Mouse (Mus musculus): Measurements from ENCODE around the gene Irf5. TPM values are rescaled to one million over a fixed set of nuclear protein-coding genes. Genes with fewer than 3 reads are reported as not detected.

Gene Irf5
- polyA plus RNA-seq (2015; fragmentation: Nextera tagmentation; extraction: Ambion mirVana) = 1.0 and 1.2 TPM in 2 replicates

- Histone ChIP-seq H3K9me3 (replicated peaks) (no peaks in the 10 kb centered on the region), H3K27ac (no peak within 1 kb of the TSS), H3K27me3 (peaks cover 74% of the 10 kb centered on the region), H3K36me3 (ENCODE audit: poor library complexity, severe bottlenecking) (no peaks in the 10 kb centered on the region), H3K4me3 (peak within 1 kb of the TSS; percentile 52), H3K4me1 (peaks cover 19% of the 10 kb centered on the region), H3K9ac (peak within 1 kb of the TSS; percentile 60), H3K4me2 (peak within 1 kb of the TSS; percentile 96)
- WGBS = under 1% methylated on average over 79 of the region's 96 CpGs
- ATAC-seq = peak; percentile 59
Measured at GRCm38 (mm10) chr6:29526281-29527251, at the start of gene Irf5. TSS of gene Irf5 (plus strand) at chr6:29526625.

GRCm38 (mm10) chr6:29482691-29483090 is 43.7 kb upstream of the Irf5 start:
- no peak overlapping the region for H3K4me2 ChIP-seq
- ATAC-seq = no peak
- H3K27me3 ChIP-seq = peaks cover 26% of the 10 kb centered on the region
- H3K9ac ChIP-seq = no peak overlapping the region
- no peaks in the 10 kb centered on the region for H3K36me3 ChIP-seq (ENCODE audit: poor library complexity, severe bottlenecking)
- WGBS = 91% methylated on average over 13 of the region's 13 CpGs
- H3K4me1 ChIP-seq = peaks cover 8% of the 10 kb centered on the region
- no peak overlapping the region for H3K27ac ChIP-seq
- H3K4me3 ChIP-seq = no peak overlapping the region
- no peaks in the 10 kb centered on the region for H3K9me3 ChIP-seq (replicated peaks)

GRCm38 (mm10) chr6:29484716-29485559 is 41.5 kb upstream of the Irf5 start:
- no peak overlapping the region; the same call in 1 of the 2 replicates for H3K9ac ChIP-seq
- peak; percentile 68 for ATAC-seq
- H3K36me3 ChIP-seq (ENCODE audit: poor library complexity, severe bottlenecking) = no peaks in the 10 kb centered on the region
- H3K27ac ChIP-seq = no peak overlapping the region
- H3K4me1 ChIP-seq = peaks cover 8% of the 10 kb centered on the region
- peak overlapping the region; percentile 65 for H3K4me2 ChIP-seq
- 6% methylated on average over 26 of the region's 26 CpGs for WGBS
- H3K9me3 ChIP-seq (replicated peaks) = no peaks in the 10 kb centered on the region
- H3K4me3 ChIP-seq = peak overlapping the region; percentile 33
- H3K27me3 ChIP-seq = peaks cover 19% of the 10 kb centered on the region

GRCm38 (mm10) chr6:29485951-29486350 is 40.5 kb upstream of the Irf5 start:
- no peak overlapping the region for H3K9ac ChIP-seq
- H3K27me3 ChIP-seq = peaks cover 19% of the 10 kb centered on the region
- no peak overlapping the region for H3K4me3 ChIP-seq
- WGBS = 58% methylated on average over 2 of the region's 2 CpGs
- ATAC-seq = no peak
- H3K4me2 ChIP-seq = no peak overlapping the region
- H3K4me1 ChIP-seq = peaks cover 8% of the 10 kb centered on the region
- no peak overlapping the region for H3K27ac ChIP-seq
- no peaks in the 10 kb centered on the region for H3K36me3 ChIP-seq (ENCODE audit: poor library complexity, severe bottlenecking)
- H3K9me3 ChIP-seq (replicated peaks) = no peaks in the 10 kb centered on the region

- Histone ChIP-seq H3K27ac (no peak overlapping the region), H3K4me3 (no peak overlapping the region), H3K27me3 (peaks cover 43% of the 10 kb centered on the region), H3K36me3 (ENCODE audit: poor library complexity, severe bottlenecking) (no peaks in the 10 kb centered on the region), H3K4me2 (no peak overlapping the region), H3K9ac (no peak overlapping the region), H3K9me3 (replicated peaks) (no peaks in the 10 kb centered on the region), H3K4me1 (0 out of 2 replicates have a peak, but pooled peaks cover 7% of the 10 kb centered on the region)
- no peak for ATAC-seq
- 81% methylated on average over 4 of the region's 4 CpGs for WGBS
Measured at GRCm38 (mm10) chr6:29494101-29494500, 32.3 kb upstream of the Irf5 start.

GRCm38 (mm10) chr6:29496270-29496669 is 30.2 kb upstream of the Irf5 start:
- Histone ChIP-seq H3K4me3 (no peak overlapping the region), H3K9me3 (replicated peaks) (no peaks in the 10 kb centered on the region), H3K4me2 (peak overlapping the region; percentile 25; the same call in 1 of the 2 replicates), H3K9ac (no peak overlapping the region), H3K27ac (no peak overlapping the region), H3K4me1 (0 out of 2 replicates have a peak, but pooled peaks cover 7% of the 10 kb centered on the region), H3K36me3 (ENCODE audit: poor library complexity, severe bottlenecking) (no peaks in the 10 kb centered on the region), H3K27me3 (peaks cover 44% of the 10 kb centered on the region)
- 15% methylated on average over 24 of the region's 25 CpGs for WGBS
- no peak for ATAC-seq

- H3K4me2 ChIP-seq = no peak overlapping the region
- ATAC-seq = no peak
- peaks cover 39% of the 10 kb centered on the region for H3K27me3 ChIP-seq
- no peaks in the 10 kb centered on the region for H3K36me3 ChIP-seq (ENCODE audit: poor library complexity, severe bottlenecking)
- H3K4me3 ChIP-seq = no peak overlapping the region
- H3K9me3 ChIP-seq (replicated peaks) = no peaks in the 10 kb centered on the region
- H3K4me1 ChIP-seq = 0 out of 2 replicates have a peak, but pooled peaks cover 7% of the 10 kb centered on the region
- no peak overlapping the region for H3K9ac ChIP-seq
- no peak overlapping the region for H3K27ac ChIP-seq
- WGBS = 37% methylated on average over 2 of the region's 2 CpGs
Measured at GRCm38 (mm10) chr6:29497791-29498190, 28.6 kb upstream of the Irf5 start.

- Histone ChIP-seq H3K9me3 (replicated peaks) (no peaks in the 10 kb centered on the region), H3K27me3 (peaks cover 41% of the 10 kb centered on the region), H3K36me3 (ENCODE audit: poor library complexity, severe bottlenecking) (no peaks in the 10 kb centered on the region), H3K27ac (no peak overlapping the region), H3K4me3 (no peak overlapping the region), H3K4me1 (0 out of 2 replicates have a peak, but pooled peaks cover 7% of the 10 kb centered on the region), H3K9ac (no peak overlapping the region), H3K4me2 (no peak overlapping the region)
- 96% methylated on average over 7 of the region's 7 CpGs for WGBS
- no peak for ATAC-seq
Measured at GRCm38 (mm10) chr6:29500177-29500576, 26.2 kb upstream of the Irf5 start.

GRCm38 (mm10) chr6:29500810-29501209 is 25.6 kb upstream of the Irf5 start:
- Histone ChIP-seq H3K27ac (no peak overlapping the region), H3K4me1 (0 out of 2 replicates have a peak, but pooled peaks cover 7% of the 10 kb centered on the region), H3K4me3 (no peak overlapping the region), H3K27me3 (peaks cover 40% of the 10 kb centered on the region), H3K4me2 (no peak overlapping the region), H3K9me3 (replicated peaks) (no peaks in the 10 kb centered on the region), H3K9ac (no peak overlapping the region), H3K36me3 (ENCODE audit: poor library complexity, severe bottlenecking) (no peaks in the 10 kb centered on the region)
- no peak for ATAC-seq
- 83% methylated on average over 6 of the region's 6 CpGs for WGBS

GRCm38 (mm10) chr6:29501599-29501998 is 24.8 kb upstream of the Irf5 start:
- no peak for ATAC-seq
- Histone ChIP-seq H3K4me1 (0 out of 2 replicates have a peak, but pooled peaks cover under 1% of the 10 kb centered on the region), H3K9ac (no peak overlapping the region), H3K27ac (no peak overlapping the region), H3K9me3 (replicated peaks) (no peaks in the 10 kb centered on the region), H3K4me3 (no peak overlapping the region), H3K4me2 (no peak overlapping the region), H3K36me3 (ENCODE audit: poor library complexity, severe bottlenecking) (no peaks in the 10 kb centered on the region), H3K27me3 (peaks cover 40% of the 10 kb centered on the region)
- 86% methylated on average over 1 of the region's 1 CpGs for WGBS

- no peaks in the 10 kb centered on the region for H3K36me3 ChIP-seq (ENCODE audit: poor library complexity, severe bottlenecking)
- H3K4me3 ChIP-seq = no peak overlapping the region
- peaks cover 12% of the 10 kb centered on the region for H3K4me1 ChIP-seq
- no peak overlapping the region for H3K9ac ChIP-seq
- ATAC-seq = no peak
- 85% methylated on average over 5 of the region's 5 CpGs for WGBS
- H3K4me2 ChIP-seq = no peak overlapping the region
- H3K27me3 ChIP-seq = peaks cover 50% of the 10 kb centered on the region
- H3K27ac ChIP-seq = no peak overlapping the region
- H3K9me3 ChIP-seq (replicated peaks) = no peaks in the 10 kb centered on the region
Measured at GRCm38 (mm10) chr6:29505493-29505892, 20.9 kb upstream of the Irf5 start.
